Mouse (Mus musculus) embryonic fibroblast, embryonic 13.5 days (primary cell): Measurements from ENCODE around the gene Vwa3b.

Experiments used
- CTCF ChIP-seq: IDR thresholded peaks from 2 replicates; pipeline ENCODE4 v1.5.1; 2011; ENCODE audit warnings: mild to moderate bottlenecking, control low read depth, low read length, moderate library complexity, borderline replicate concordance; ENCODE audit not compliant: insufficient read depth
- POLR2A ChIP-seq: IDR thresholded peaks from 2 replicates; pipeline ENCODE4 v1.6.1; 2011; ENCODE audit warnings: low read depth, mild to moderate bottlenecking, control low read depth, low read length, moderate library complexity

- TF ChIP-seq CTCF (no peak), POLR2A (no peak)
Observed at GRCm38 (mm10) chr1:37212375-37212774, 186.0 kb downstream of the Vwa3b start.
